Mouse (Mus musculus): ENCODE measurements around the gene Carmil1. TPM values are rescaled to one million over a fixed set of nuclear protein-coding genes. Genes with fewer than 3 reads are reported as not detected.

The Carmil1 gene
- total and polyA plus RNA-seq, 2 experiments from 2014 or later, result 40.7 to 56.8 TPM

DNA sequence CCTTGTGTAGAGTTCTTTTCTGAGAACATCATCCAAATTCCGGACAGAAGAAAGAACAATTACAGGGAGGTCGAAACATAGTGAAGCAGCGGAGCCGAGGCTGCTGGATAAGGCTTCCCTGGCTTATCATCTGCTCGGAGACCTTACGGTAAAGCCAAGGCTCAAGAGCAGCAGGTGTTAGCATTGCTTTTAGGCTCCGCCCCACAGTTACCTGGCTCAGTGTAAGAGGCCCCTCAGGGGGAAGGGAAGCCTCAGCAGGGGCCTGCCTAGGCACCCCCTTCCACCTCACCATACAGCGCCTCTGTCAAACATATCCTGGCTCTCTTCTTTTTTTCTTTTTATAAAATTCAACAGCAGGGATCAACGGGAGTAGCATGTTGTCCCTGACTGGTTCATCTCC, 286.6 kb downstream of the Carmil1 start:
- Histone ChIP-seq H3K4me3 (ENCODE audit: low read depth, low read length) (no peak overlapping the region), H3K9me3 (ENCODE audit: low read length) (no peaks in the 10 kb centered on the region), H3K9ac (replicated peaks; ENCODE audit: low read length, poor library complexity, severe bottlenecking) (no peak overlapping the region), H3K4me1 (ENCODE audit: insufficient read depth, low read length) (0 out of 2 replicates have a peak, but pooled peaks cover 2% of the 10 kb centered on the region), H3K36me3 (ENCODE audit: insufficient read depth, low read length) (no peaks in the 10 kb centered on the region), H3K4me2 (ENCODE audit: low read depth, low read length, poor library complexity, severe bottlenecking) (no peak overlapping the region), H3K27me3 (ENCODE audit: insufficient read depth, low read length) (peaks cover 9% of the 10 kb centered on the region; the same call in 1 of the 2 replicates), H3K27ac (ENCODE audit: low read depth, low read length) (no peak overlapping the region)
- no peak for TF ChIP-seq CTCF (IDR thresholded peaks at IDR 0.05)
- no peak for ATAC-seq (ENCODE audit: low FRiP score)
- 20% methylated on average over 9 of the region's 9 CpGs for WGBS
- no peak for DNase-seq (ENCODE audit: low spot score)

DNA sequence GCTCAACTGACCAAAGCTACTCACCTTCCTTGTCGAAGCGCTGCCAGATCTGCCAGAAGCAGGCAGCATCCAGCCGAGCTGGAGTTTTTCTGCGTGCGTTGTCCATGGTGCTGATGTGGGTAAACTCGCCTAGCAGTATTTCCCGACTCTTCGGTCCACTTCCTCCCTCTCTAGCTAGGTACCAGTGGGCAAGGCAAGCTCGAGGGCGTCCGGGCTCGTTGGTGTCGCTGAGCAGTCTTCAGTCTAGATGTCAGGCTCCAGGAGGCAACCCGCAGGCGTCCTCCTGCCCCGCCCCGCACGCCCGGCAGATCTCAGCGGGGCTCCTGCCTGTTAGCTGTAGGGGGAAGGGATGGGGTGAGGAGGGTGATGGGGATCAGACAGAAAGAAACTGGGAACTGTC, 289.7 kb downstream of the Carmil1 start, which contains the start of gene Scgn:
TSS of gene Scgn (minus strand) at position 287 of the 400 bp plus-strand sequence.
- Histone ChIP-seq H3K4me1 (ENCODE audit: insufficient read depth, low read length) (0 out of 2 replicates have a peak, but pooled peaks cover 2% of the 10 kb centered on the region), H3K9me3 (ENCODE audit: low read length) (no peaks in the 10 kb centered on the region), H3K4me3 (ENCODE audit: low read depth, low read length) (peak within 1 kb of the TSS; percentile 32), H3K36me3 (ENCODE audit: insufficient read depth, low read length) (no peaks in the 10 kb centered on the region), H3K4me2 (ENCODE audit: low read depth, low read length, poor library complexity, severe bottlenecking) (peak within 1 kb of the TSS; percentile 77), H3K27me3 (ENCODE audit: insufficient read depth, low read length) (peaks cover 9% of the 10 kb centered on the region; the same call in 1 of the 2 replicates), H3K9ac (replicated peaks; ENCODE audit: low read length, poor library complexity, severe bottlenecking) (no peak within 1 kb of the TSS), H3K27ac (ENCODE audit: low read depth, low read length) (no peak within 1 kb of the TSS)
- TF ChIP-seq CTCF (IDR thresholded peaks at IDR 0.05), result no peak
- DNase-seq (ENCODE audit: low spot score) (peak; percentile 58), ATAC-seq (ENCODE audit: low FRiP score) (no peak)
- 0% methylated on average over 20 of the region's 20 CpGs for WGBS

DNA sequence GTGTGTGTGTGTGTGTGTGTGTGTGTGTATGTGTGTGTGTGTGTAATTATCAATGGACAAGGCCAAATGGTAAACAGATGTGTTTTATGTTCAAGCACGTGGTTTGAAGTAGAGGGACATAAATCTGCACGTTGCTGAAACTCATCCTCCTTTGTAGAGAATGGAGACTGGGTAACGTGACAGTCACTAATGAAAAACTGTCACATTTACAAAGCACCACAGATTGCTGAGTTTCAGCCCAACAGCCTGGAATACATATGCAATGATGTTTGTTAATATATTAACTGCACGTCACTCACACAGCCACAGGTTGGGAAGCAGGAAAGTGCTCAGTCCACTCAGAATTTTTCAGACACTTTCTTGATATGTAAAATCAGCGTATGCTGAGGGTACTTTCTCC, 290.1 kb downstream of the Carmil1 start:
- Histone ChIP-seq H3K27me3 (ENCODE audit: insufficient read depth, low read length) (peaks cover 9% of the 10 kb centered on the region; the same call in 1 of the 2 replicates), H3K36me3 (ENCODE audit: insufficient read depth, low read length) (no peaks in the 10 kb centered on the region), H3K4me1 (ENCODE audit: insufficient read depth, low read length) (0 out of 2 replicates have a peak, but pooled peaks cover 2% of the 10 kb centered on the region), H3K4me3 (ENCODE audit: low read depth, low read length) (peak overlapping the region; percentile 32; the same call in 1 of the 2 replicates), H3K27ac (ENCODE audit: low read depth, low read length) (no peak overlapping the region), H3K4me2 (ENCODE audit: low read depth, low read length, poor library complexity, severe bottlenecking) (peak overlapping the region; percentile 77), H3K9me3 (ENCODE audit: low read length) (no peaks in the 10 kb centered on the region), H3K9ac (replicated peaks; ENCODE audit: low read length, poor library complexity, severe bottlenecking) (no peak overlapping the region)
- no peak for TF ChIP-seq CTCF (IDR thresholded peaks at IDR 0.05)
- 25% methylated on average over 5 of the region's 5 CpGs for WGBS
- no peak for DNase-seq (ENCODE audit: low spot score)
- no peak for ATAC-seq (ENCODE audit: low FRiP score)

DNA sequence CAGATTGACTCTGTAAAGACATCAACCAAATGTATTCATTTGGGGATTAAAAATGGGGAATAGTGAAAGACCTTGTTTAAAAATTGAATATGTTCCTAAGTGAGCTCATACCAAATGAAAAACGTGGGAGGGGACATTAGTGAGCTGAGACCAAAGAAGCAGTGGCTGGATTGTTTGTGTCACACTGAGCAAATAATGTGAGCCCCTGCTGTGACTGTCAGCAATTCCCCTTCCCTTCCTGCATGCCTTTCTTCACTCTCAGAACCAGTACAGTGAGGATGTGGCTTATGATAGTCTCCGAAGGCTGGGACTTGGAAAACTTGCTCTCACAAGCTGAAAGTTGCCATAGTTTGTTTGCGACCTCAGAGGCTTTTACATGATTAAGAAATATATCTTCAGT, 295.5 kb downstream of the Carmil1 start:
- Histone ChIP-seq H3K36me3 (ENCODE audit: insufficient read depth, low read length) (no peaks in the 10 kb centered on the region), H3K4me1 (ENCODE audit: insufficient read depth, low read length) (no peaks in the 10 kb centered on the region), H3K27ac (ENCODE audit: low read depth, low read length) (no peak overlapping the region), H3K4me2 (ENCODE audit: low read depth, low read length, poor library complexity, severe bottlenecking) (no peak overlapping the region), H3K27me3 (ENCODE audit: insufficient read depth, low read length) (no peaks in the 10 kb centered on the region), H3K9me3 (ENCODE audit: low read length) (no peaks in the 10 kb centered on the region), H3K9ac (replicated peaks; ENCODE audit: low read length, poor library complexity, severe bottlenecking) (no peak overlapping the region), H3K4me3 (ENCODE audit: low read depth, low read length) (no peak overlapping the region)
- ATAC-seq (ENCODE audit: low FRiP score) (no peak), DNase-seq (ENCODE audit: low spot score) (no peak)
- no peak for TF ChIP-seq CTCF (IDR thresholded peaks at IDR 0.05)
- 38% methylated on average over 3 of the region's 3 CpGs for WGBS

DNA sequence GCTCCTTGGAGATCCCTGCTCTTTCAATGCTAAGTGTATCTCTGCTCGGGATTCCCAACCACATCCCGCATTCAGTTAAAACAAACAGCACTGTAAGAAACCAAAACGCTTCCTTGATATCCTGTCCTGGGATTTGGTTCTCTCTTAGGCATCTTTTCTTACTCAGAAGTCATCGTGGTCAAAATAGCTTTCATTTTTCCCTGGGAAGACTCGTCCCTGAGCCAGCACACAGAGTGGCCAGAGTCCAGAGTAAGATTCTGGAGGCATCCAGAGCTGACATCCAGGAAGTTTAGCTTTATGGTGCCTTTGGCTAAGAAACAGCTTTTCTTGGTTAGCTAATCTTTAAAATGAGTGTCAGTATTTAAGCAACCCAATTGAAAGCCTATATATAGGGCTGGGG, 308.3 kb downstream of the Carmil1 start:
- Histone ChIP-seq H3K36me3 (ENCODE audit: insufficient read depth, low read length) (no peaks in the 10 kb centered on the region), H3K4me2 (ENCODE audit: low read depth, low read length, poor library complexity, severe bottlenecking) (no peak overlapping the region), H3K9ac (replicated peaks; ENCODE audit: low read length, poor library complexity, severe bottlenecking) (no peak overlapping the region), H3K27me3 (ENCODE audit: insufficient read depth, low read length) (no peaks in the 10 kb centered on the region), H3K4me1 (ENCODE audit: insufficient read depth, low read length) (no peaks in the 10 kb centered on the region), H3K9me3 (ENCODE audit: low read length) (no peaks in the 10 kb centered on the region), H3K27ac (ENCODE audit: low read depth, low read length) (no peak overlapping the region), H3K4me3 (ENCODE audit: low read depth, low read length) (no peak overlapping the region)
- no peak for TF ChIP-seq CTCF (IDR thresholded peaks at IDR 0.05)
- ATAC-seq (ENCODE audit: low FRiP score) (no peak), DNase-seq (ENCODE audit: low spot score) (no peak)
- WGBS, result 57% methylated on average over 5 of the region's 5 CpGs

DNA sequence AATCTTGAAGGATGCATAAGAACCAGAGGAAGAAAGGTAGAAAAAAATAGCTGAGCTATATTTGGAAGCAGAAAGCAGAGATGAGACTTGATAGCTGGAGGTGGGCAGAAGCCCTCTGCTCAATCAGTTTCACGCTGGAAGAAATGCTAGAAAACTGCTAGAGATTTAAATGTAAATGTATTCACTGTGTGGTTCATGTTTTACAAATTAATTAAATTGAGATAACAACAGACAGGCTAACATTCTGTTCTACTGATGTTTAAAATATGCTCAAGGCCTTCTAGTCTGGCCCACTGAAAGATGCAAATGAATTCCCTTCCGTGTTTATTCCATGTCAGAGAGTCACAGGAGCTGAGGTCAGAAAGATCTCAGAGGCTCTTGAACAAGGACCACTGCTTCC, 308.7 kb downstream of the Carmil1 start:
- 30% methylated on average over 2 of the region's 2 CpGs for WGBS
- Histone ChIP-seq H3K9ac (replicated peaks; ENCODE audit: low read length, poor library complexity, severe bottlenecking) (no peak overlapping the region), H3K4me1 (ENCODE audit: insufficient read depth, low read length) (no peaks in the 10 kb centered on the region), H3K9me3 (ENCODE audit: low read length) (no peaks in the 10 kb centered on the region), H3K27me3 (ENCODE audit: insufficient read depth, low read length) (no peaks in the 10 kb centered on the region), H3K27ac (ENCODE audit: low read depth, low read length) (no peak overlapping the region), H3K4me2 (ENCODE audit: low read depth, low read length, poor library complexity, severe bottlenecking) (no peak overlapping the region), H3K4me3 (ENCODE audit: low read depth, low read length) (no peak overlapping the region), H3K36me3 (ENCODE audit: insufficient read depth, low read length) (no peaks in the 10 kb centered on the region)
- TF ChIP-seq CTCF (IDR thresholded peaks at IDR 0.05), result no peak
- DNase-seq (ENCODE audit: low spot score) (no peak), ATAC-seq (ENCODE audit: low FRiP score) (no peak)

Data from midbrain, postnatal 0 days (tissue).